Mouse (Mus musculus) ES-Bruce4 (cell line): ENCODE data around the gene Gpcpd1. TPM values are rescaled to one million over a fixed set of nuclear protein-coding genes. Genes with fewer than 3 reads are reported as not detected.
A peak's percentile ranks its signal among the peaks of the same experiment; 100 is the strongest.

Experiments used
- H3K27ac ChIP-seq: 2 replicates; pipeline ENCODE4 v1.5.1; 2012; ENCODE audit warnings: low read length, inconsistent platforms; ENCODE audit not compliant: insufficient read depth
- H3K27me3 ChIP-seq: 2 replicates; pipeline ENCODE4 v1.6.1; 2012; ENCODE audit warnings: mild to moderate bottlenecking, low read length, inconsistent platforms; ENCODE audit not compliant: control insufficient read depth, poor library complexity, insufficient read depth, severe bottlenecking
- H3K36me3 ChIP-seq: 2 replicates; pipeline ENCODE4 v1.6.1; 2012; ENCODE audit warnings: inconsistent platforms, mild to moderate bottlenecking, low read length, moderate library complexity; ENCODE audit not compliant: control insufficient read depth, poor library complexity, insufficient read depth, severe bottlenecking
- H3K4me1 ChIP-seq: one replicate; pipeline ENCODE4 v1.8.1; 2011; ENCODE audit warnings: low read length; ENCODE audit not compliant: control insufficient read depth, insufficient read depth
- H3K4me3 ChIP-seq: 2 replicates; pipeline ENCODE4 v1.5.1; 2011; ENCODE audit warnings: low read depth, mild to moderate bottlenecking, low read length
- H3K9ac ChIP-seq: 2 replicates; pipeline ENCODE4 v1.6.1; 2012; ENCODE audit warnings: low read depth, mild to moderate bottlenecking, inconsistent platforms; ENCODE audit not compliant: poor library complexity, severe bottlenecking
- H3K9me3 ChIP-seq: replicated peaks from 2 replicates; pipeline ENCODE4 v1.6.1; 2012; ENCODE audit warnings: mild to moderate bottlenecking, low read length, inconsistent platforms; ENCODE audit not compliant: control insufficient read depth, poor library complexity, insufficient read depth, severe bottlenecking
- CTCF ChIP-seq: IDR thresholded peaks from one replicate; pipeline ENCODE4 v1.8.1; 2011; ENCODE audit warnings: low read depth, low read length
- EP300 ChIP-seq: IDR thresholded peaks from 2 replicates; pipeline ENCODE4 v1.6.1; 2011; ENCODE audit warnings: low read depth, low read length; ENCODE audit not compliant: insufficient read depth
- POLR2A ChIP-seq: IDR thresholded peaks from one replicate; pipeline ENCODE4 v1.8.1; 2011; ENCODE audit warnings: low read length; ENCODE audit not compliant: insufficient read depth
- polyA plus RNA-seq: library from polyadenylated mRNA; stranded (reverse); fragments of >200 nt; gene quantifications from 2 replicates; pipeline ENCODE4 v1.2.4, GENCODE M21; 2011; ENCODE audit warnings: low read depth; ENCODE audit not compliant: missing spikeins, insufficient read depth, insufficient read length

The Gpcpd1 gene
- polyA plus RNA-seq, 1 experiment, result 11.0 TPM

DNA sequence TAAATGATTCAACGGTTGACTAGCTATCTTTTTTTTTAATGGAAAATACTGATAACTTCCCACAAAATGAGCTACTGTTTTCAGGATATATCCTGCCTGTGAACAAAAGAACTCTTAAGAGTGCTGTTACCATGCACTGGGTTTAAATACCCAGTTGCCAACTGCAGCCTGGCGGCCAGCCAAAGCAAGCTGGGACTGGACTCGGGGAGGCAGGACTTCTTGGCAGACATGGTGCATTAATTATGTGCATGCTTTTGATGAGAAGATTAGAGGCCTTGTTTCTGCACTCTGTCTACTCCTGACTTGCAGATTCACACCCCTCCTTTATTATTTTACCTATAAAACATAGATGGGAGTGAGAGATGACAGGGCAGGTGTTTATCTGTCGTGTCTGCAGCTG is 5.3 kb downstream of the Gpcpd1 start:
- no peak for TF ChIP-seq POLR2A
- no peak for TF ChIP-seq EP300
- TF ChIP-seq CTCF, result no peak
- Histone ChIP-seq H3K27me3 (no peaks in the 10 kb centered on the region), H3K4me1 (no peaks in the 10 kb centered on the region), H3K9ac (no peak overlapping the region), H3K9me3 (no peaks in the 10 kb centered on the region), H3K36me3 (no peaks in the 10 kb centered on the region), H3K4me3 (no peak overlapping the region), H3K27ac (no peak overlapping the region)

DNA sequence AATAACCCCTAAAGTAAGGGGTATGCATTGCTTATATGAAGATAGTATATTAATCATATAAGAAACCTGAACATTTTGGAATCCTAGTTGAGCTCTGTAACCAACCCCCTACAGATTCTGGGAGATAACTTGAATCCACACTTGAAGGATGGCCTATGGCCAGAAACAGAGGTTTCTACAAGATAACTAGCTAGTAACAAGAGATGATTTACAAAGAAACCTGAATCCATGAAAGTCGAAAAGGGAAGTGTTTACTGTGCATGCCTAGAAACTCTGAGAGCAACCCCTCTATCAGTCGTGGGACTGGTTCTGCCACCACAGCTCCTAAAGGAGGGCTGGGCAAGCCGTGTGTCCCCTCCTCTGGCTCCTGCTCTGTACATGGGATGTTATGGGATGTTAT is 7.8 kb downstream of the Gpcpd1 start:
- TF ChIP-seq POLR2A, result no peak
- no peak for TF ChIP-seq CTCF
- TF ChIP-seq EP300, result no peak
- Histone ChIP-seq H3K27me3 (no peaks in the 10 kb centered on the region), H3K4me3 (no peak overlapping the region), H3K36me3 (no peaks in the 10 kb centered on the region), H3K9me3 (no peaks in the 10 kb centered on the region), H3K27ac (no peak overlapping the region), H3K4me1 (no peaks in the 10 kb centered on the region), H3K9ac (no peak overlapping the region)

DNA sequence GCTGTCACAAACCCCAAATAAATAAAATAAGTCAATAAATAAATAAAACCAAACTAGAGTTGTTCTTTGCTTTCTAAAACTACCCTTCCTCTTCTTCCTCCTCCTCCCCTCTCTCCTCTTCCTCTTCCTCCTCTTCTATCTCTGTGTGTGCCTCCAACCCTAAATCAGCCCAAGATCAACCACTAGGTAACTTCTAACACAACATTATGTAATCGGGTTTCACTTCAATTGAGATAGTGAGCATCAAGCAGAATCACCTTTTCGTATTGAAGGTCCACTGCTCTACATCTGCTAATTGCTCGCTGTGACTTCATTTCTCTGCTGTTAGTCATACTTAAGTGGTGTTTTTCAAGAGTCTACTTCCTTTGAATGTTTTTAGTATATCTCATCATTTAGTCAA is 8.8 kb downstream of the Gpcpd1 start:
- no peaks in the 10 kb centered on the region for H3K4me1 ChIP-seq
- no peak overlapping the region for H3K4me3 ChIP-seq
- H3K36me3 ChIP-seq, result no peaks in the 10 kb centered on the region
- no peaks in the 10 kb centered on the region for H3K27me3 ChIP-seq
- H3K9ac ChIP-seq, result no peak overlapping the region
- H3K9me3 ChIP-seq, result no peaks in the 10 kb centered on the region
- TF ChIP-seq EP300, result no peak
- TF ChIP-seq POLR2A, result no peak
- no peak for TF ChIP-seq CTCF
- H3K27ac ChIP-seq, result peak overlapping the region; percentile 63

DNA sequence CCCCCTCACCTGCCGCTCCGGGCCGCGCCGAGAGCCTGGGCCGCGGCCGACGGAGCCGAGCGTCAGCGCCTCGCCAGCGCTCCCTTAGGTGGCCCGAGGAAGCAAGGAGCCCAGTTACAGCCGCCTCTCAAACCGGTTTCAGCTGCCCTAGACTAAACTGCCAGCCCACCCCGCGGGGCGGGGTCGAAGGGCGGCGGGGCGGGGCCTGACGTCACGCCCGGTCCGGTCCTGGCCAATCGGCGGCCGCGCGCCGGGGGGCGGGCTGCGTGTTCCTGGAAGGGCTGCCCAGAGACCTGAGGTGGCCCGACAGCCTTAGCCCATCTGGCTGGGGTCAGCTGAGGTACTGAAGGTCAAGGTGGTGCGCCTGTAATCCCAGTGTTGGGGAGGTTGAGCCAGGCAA is 9.5 kb downstream of the Gpcpd1 start:
- TF ChIP-seq POLR2A (peak; percentile 14), CTCF (no peak), EP300 (peak; percentile 62)
- Histone ChIP-seq H3K36me3 (no peaks in the 10 kb centered on the region), H3K27me3 (no peaks in the 10 kb centered on the region), H3K9me3 (no peaks in the 10 kb centered on the region), H3K27ac (peak overlapping the region; percentile 63), H3K4me1 (no peaks in the 10 kb centered on the region), H3K9ac (peak overlapping the region; percentile 95), H3K4me3 (no peak overlapping the region)

DNA sequence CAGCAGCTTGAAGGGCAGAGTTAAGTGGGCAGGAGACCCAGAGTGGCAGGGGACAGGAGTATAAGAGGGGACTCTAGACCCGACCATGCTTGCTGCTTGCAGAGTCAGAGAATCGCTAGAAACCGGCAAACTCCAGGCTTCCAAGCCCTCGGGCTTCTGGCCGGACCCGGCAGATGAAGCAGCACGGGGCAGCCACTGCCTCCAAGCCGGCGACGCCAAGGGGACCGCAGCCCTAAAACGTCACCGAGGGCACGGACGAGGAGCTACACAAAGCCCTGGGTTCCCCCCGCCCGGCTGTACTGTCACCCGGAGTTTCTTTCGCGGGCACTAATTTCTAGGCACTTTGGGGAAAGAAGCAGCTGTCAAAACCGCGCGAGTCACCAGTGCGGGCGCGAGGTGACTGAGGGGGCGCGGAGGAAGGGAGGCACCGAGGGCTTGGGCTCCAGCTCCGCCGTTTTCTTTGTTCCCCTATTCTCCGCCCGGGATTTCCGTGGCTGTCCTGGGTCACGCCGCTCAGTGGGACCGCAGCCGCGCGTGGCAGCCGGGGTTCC is 10.0 kb downstream of the Gpcpd1 start:
- no peak for TF ChIP-seq POLR2A
- TF ChIP-seq EP300, result no peak
- no peak for TF ChIP-seq CTCF
- no peaks in the 10 kb centered on the region for H3K9me3 ChIP-seq

DNA sequence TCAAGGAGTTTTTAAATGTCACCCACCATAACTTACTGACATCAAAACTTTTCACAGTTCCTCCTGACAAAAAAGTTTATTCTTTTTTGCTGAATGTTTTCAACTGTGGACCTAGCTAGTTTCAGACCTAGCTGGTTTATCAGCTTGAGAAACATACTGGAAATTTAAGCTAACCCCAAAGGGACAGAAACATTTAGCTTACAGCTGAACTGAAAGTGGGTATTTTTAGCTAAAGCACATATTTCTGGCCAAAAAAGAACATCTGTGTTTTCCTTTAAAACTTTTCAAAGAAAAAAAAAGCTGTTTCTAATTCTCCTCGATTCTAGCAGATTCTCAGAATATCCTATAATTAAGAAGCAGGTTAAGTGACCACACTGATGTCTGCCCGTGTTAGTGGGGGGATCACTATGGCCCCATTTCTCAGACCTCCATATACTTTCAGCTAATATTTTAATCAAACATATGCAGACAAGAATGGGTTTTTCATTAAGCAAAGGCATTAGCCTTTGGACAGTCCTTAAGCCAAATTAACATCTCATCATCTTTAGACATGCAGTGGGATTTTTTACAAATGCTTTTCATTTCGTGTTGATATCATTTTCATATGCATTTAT is 10.9 kb downstream of the Gpcpd1 start:
- Histone ChIP-seq H3K36me3 (no peaks in the 10 kb centered on the region), H3K4me3 (no peak overlapping the region), H3K9ac (no peak overlapping the region), H3K9me3 (no peaks in the 10 kb centered on the region), H3K27me3 (no peaks in the 10 kb centered on the region), H3K4me1 (no peaks in the 10 kb centered on the region), H3K27ac (no peak overlapping the region)
- TF ChIP-seq CTCF (no peak), POLR2A (no peak), EP300 (no peak)

More for the DNA sequence above, 10.0 kb downstream of the Gpcpd1 start:
- H3K4me3 ChIP-seq, result peak overlapping the region; percentile 72
- H3K27me3 ChIP-seq, result no peaks in the 10 kb centered on the region
- H3K36me3 ChIP-seq, result no peaks in the 10 kb centered on the region
- H3K9ac ChIP-seq, result peak overlapping the region; percentile 95
- H3K4me1 ChIP-seq, result no peaks in the 10 kb centered on the region
- H3K27ac ChIP-seq, result 0 out of 2 replicates have a peak overlapping the region, but pooled peaks have one; percentile 46
